Mouse (Mus musculus) midbrain, embryonic 10.5 days (tissue): ENCODE data around the gene Vegfa. TPM values are rescaled to one million over a fixed set of nuclear protein-coding genes. Genes with fewer than 3 reads are reported as not detected.

Source experiments
- DNase-seq: peaks from one replicate; pipeline ENCODE4 v3.0.0-alpha.2; 2017; ENCODE audit warnings: low spot score
- H3K27ac ChIP-seq: fragments of 300-500 bp; sonication (generic); replicated peaks from 2 replicates; pipeline ENCODE4 v1.5.1; 2016; ENCODE audit warnings: mild to moderate bottlenecking
- H3K27me3 ChIP-seq: fragments of 300-500 bp; sonication (generic); 2 replicates; pipeline ENCODE4 v1.6.1; 2016; ENCODE audit warnings: low read depth, mild to moderate bottlenecking; ENCODE audit not compliant: poor library complexity, severe bottlenecking
- H3K36me3 ChIP-seq: fragments of 300-500 bp; sonication (generic); 2 replicates; pipeline ENCODE4 v1.6.1; 2016; ENCODE audit warnings: mild to moderate bottlenecking, moderate library complexity
- H3K4me1 ChIP-seq: fragments of 300-500 bp; sonication (generic); 2 replicates; pipeline ENCODE4 v1.6.1; 2016
- H3K4me3 ChIP-seq: fragments of 300-500 bp; sonication (generic); 2 replicates; pipeline ENCODE4 v1.5.1; 2016; ENCODE audit warnings: mild to moderate bottlenecking, moderate library complexity
- H3K9me3 ChIP-seq: fragments of 300-500 bp; sonication (generic); replicated peaks from 2 replicates; pipeline ENCODE4 v1.6.1; 2016; ENCODE audit warnings: mild to moderate bottlenecking
- WGBS: fragments of 180-500 bp; shearing (Covaris S2); methylation state at CpG from one replicate; pipeline ENCODE4 v1.1.7; 2016; 5-methylcytosine and 5-hydroxymethylcytosine counted together
- polyA plus RNA-seq: library from polyadenylated mRNA; unstranded; fragments of >200 nt; fragmentation: Nextera tagmentation; extraction: Ambion mirVana; gene quantifications from 2 replicates; pipeline ENCODE4 v1.2.1, GENCODE M21; 2016

Vegfa gene
- polyA plus RNA-seq, 1 experiment from 2014 or later, result 2.3 TPM

DNA sequence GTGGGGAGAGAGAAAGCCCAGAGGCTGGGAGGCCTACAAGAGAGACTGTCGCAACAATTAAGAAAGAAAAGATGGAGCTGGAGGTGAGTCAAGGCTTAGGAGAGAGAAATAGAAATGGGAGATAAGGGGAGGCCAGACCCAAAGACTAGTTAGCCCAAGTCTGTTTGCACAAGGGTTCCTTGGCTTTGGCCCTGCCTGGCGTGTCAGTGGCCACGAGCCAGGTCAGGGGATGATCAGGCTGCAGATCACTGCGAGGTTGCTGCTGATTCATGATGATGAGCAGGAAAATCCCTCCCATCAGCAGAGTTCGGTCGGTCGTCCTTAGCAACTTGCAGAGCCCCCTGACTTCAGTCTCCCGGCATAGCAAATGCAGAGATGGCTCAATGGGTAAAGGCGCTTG is 37.9 kb upstream of the Vegfa start:
- DNase-seq, result no peak
- Histone ChIP-seq H3K4me1 (0 out of 2 replicates have a peak, but pooled peaks cover 5% of the 10 kb centered on the region), H3K27me3 (no peaks in the 10 kb centered on the region), H3K27ac (no peak overlapping the region), H3K4me3 (no peak overlapping the region), H3K36me3 (no peaks in the 10 kb centered on the region), H3K9me3 (no peaks in the 10 kb centered on the region)
- 67% methylated on average over 9 of the region's 9 CpGs for WGBS

DNA sequence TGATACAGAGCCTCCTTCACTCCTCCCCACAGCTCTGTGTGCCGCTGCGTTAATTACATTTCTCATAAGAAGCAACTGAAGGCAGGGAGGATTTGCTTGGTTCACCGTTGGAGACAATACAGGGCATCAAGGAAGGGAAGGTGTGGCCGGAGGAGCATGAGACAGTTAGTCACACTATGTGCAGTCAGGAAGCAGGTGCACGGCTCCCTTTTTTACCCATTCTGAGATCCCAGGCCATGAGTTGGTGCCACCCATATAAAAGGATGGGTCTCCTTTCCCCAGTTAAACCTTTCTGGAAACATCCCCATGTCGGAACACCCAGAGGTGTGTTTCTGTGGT is 31.8 kb upstream of the Vegfa start:
- no peak for DNase-seq
- peak overlapping the region; percentile 76 for H3K27ac ChIP-seq

DNA sequence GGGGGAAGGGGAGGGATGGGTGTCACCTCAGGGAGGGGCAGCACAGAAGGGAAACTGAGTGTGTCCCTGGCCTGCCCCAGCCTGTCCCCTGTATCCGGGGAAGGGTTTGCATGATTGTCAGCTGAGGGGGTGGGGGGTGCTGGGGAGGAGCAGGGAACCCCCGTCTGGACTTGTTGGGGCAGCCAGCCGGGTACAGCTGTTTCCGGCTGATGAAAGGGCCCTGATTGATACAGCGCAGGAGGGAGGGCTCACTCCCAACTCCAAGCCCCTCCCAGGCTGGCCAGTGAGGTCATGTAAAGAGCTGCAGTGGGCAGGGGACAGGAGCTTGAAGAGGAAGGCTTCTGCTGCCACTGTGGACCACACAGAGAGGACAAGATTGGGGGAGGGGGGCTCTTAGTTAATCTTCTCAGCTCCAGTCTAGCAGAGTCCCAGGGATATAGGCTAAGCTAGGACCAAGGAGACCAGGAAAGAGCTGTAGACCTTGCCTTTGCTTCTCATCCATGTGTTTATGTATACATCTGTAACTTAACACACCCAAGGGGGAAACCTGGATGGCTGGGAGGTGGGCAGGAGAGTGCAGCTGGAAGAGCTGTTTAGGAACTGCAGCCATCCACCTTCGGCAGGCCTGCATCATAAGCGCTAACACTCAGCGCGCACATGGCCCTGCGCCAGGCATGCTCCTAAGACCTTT is 31.3 kb upstream of the Vegfa start:
- H3K4me3 ChIP-seq, result 0 out of 2 replicates have a peak overlapping the region, but pooled peaks have one; percentile 0
- H3K9me3 ChIP-seq, result no peaks in the 10 kb centered on the region
- WGBS, result 40% methylated on average over 10 of the region's 10 CpGs
- H3K36me3 ChIP-seq, result no peaks in the 10 kb centered on the region
- no peaks in the 10 kb centered on the region for H3K27me3 ChIP-seq
- peak; percentile 44 for DNase-seq
- H3K4me1 ChIP-seq, result peaks cover 13% of the 10 kb centered on the region
- H3K27ac ChIP-seq, result peak overlapping the region; percentile 76

More for the DNA sequence above, 31.8 kb upstream of the Vegfa start:
- H3K9me3 ChIP-seq, result no peaks in the 10 kb centered on the region
- no peaks in the 10 kb centered on the region for H3K27me3 ChIP-seq
- peaks cover 13% of the 10 kb centered on the region for H3K4me1 ChIP-seq
- H3K36me3 ChIP-seq, result no peaks in the 10 kb centered on the region
- H3K4me3 ChIP-seq, result no peak overlapping the region
- WGBS, result 53% methylated on average over 6 of the region's 6 CpGs

DNA sequence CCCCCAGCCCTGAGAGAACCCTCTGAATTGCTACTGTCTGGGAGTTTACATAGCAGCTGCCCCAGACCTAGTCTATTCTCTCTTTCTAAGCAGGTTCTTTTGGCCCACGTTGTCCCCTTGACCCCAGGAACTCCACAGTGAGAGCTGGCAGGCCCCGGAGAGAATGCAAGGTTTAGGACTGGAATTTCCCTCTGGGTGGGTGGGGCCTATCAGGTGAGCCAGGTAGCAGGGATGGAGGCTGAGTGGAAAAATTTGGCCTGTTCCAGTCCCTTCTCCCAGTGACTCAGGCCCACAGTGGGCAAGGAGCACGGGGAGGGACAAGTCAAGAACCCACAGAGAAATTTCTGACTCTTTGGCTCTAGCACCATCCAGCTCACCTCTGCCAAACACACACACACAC is 28.1 kb upstream of the Vegfa start:
- no peaks in the 10 kb centered on the region for H3K36me3 ChIP-seq
- H3K27ac ChIP-seq, result no peak overlapping the region
- H3K4me1 ChIP-seq, result peaks cover 18% of the 10 kb centered on the region
- no peaks in the 10 kb centered on the region for H3K9me3 ChIP-seq
- DNase-seq, result no peak
- WGBS, result 71% methylated on average over 3 of the region's 3 CpGs
- H3K4me3 ChIP-seq, result no peak overlapping the region
- no peaks in the 10 kb centered on the region for H3K27me3 ChIP-seq

DNA sequence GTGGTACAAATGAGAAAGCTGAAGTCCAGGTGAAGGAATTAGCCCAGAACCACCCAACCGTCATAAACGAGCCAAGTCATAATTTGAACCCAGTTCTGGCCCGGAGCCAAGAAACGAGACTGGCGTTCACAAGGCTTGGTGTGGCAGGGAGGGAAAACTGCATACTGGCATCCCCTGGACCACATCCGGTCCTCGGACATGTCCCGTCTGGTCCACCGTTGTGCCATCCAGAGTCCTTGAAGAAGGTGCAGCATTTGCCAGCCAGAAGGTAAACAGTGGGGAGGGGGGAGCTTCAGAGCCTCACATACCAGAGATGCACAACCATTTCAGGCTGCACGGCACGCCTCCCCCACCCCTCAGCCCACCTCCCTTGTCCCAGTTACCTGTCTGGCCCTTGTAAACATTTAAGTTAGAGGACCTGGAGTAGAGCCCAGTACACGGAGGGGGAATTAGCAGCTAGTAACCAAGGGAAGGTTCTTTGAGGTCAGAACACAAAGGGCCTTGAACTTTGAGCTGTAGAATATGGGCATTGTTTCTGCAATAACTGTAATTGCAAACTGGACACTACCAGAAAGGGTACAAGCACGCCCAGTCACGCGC is 27.2 kb upstream of the Vegfa start:
- no peak for DNase-seq
- Histone ChIP-seq H3K9me3 (no peaks in the 10 kb centered on the region), H3K27ac (no peak overlapping the region)

DNA sequence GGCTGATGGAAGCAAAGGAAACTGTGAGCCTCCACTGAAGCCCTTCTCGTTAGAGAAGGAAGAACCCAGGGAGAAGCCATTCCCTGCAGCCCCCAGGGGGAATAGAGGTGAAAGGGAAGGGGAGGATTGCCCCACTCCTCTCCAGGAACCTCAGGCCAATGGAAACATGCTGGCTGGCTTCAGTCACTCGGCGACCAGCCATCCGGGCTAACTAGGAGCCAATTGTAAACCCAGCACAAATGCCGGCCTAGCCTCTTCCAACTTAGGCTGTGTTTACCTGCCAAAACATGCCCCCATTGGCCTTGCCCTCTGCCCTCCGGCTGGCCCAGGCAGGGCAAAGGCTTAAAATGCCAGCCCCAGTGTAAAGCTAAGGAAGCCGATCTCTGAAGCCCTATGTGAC is 24.1 kb upstream of the Vegfa start:
- Histone ChIP-seq H3K4me3 (no peak overlapping the region), H3K9me3 (no peaks in the 10 kb centered on the region), H3K4me1 (peaks cover 14% of the 10 kb centered on the region), H3K36me3 (no peaks in the 10 kb centered on the region), H3K27me3 (no peaks in the 10 kb centered on the region), H3K27ac (0 out of 2 replicates have a peak overlapping the region, but pooled peaks have one; percentile 23)
- DNase-seq, result no peak
- WGBS, result 71% methylated on average over 7 of the region's 7 CpGs

More for the DNA sequence above, 27.2 kb upstream of the Vegfa start:
- H3K4me3 ChIP-seq, result no peak overlapping the region
- 87% methylated on average over 15 of the region's 15 CpGs for WGBS
- no peaks in the 10 kb centered on the region for H3K36me3 ChIP-seq
- H3K27me3 ChIP-seq, result no peaks in the 10 kb centered on the region
- peaks cover 18% of the 10 kb centered on the region for H3K4me1 ChIP-seq

- DNase-seq, result no peak
- 91% methylated on average over 7 of the region's 7 CpGs for WGBS
These were observed 23.6 kb upstream of the Vegfa start for GRCm38 (mm10) chr17:46055736-46056135.

DNA sequence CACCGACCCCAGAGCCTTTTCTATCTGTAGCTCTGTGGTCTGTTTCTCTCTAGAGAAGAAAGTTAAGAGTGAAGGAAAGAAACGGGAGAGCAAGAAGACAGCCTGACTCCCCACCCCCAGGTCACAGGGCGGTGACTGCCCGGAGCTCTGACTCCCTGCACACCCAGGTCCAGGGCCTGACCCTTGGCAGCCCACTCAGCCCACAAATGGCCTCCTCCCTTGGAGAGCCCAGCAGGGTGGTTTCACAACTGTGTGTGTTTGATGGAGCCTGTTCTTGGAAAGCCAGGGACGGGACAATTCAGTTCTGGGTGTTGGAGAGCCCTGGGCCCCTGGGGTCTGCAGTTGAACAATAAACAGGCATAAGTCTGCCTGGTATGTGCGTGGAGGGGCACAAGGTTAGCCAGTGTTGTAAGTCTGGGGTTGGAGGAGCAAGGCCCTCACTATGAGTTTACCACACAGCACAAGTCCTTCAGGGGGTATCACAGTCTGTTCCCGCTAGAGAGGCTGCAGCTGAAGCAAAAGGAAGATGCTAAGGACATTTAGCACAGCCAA is 21.2 kb upstream of the Vegfa start:
- DNase-seq, result no peak
- no peak overlapping the region for H3K27ac ChIP-seq
- H3K27me3 ChIP-seq, result no peaks in the 10 kb centered on the region
- 79% methylated on average over 7 of the region's 7 CpGs for WGBS
- H3K4me3 ChIP-seq, result no peak overlapping the region
- peaks cover 14% of the 10 kb centered on the region for H3K4me1 ChIP-seq
- no peaks in the 10 kb centered on the region for H3K36me3 ChIP-seq
- H3K9me3 ChIP-seq, result peaks cover under 1% of the 10 kb centered on the region; the same call in 1 of the 2 replicates

More at GRCm38 (mm10) chr17:46055736-46056135, 23.6 kb upstream of the Vegfa start:
- Histone ChIP-seq H3K27ac (no peak overlapping the region), H3K4me1 (peaks cover 14% of the 10 kb centered on the region), H3K36me3 (no peaks in the 10 kb centered on the region), H3K9me3 (no peaks in the 10 kb centered on the region), H3K27me3 (no peaks in the 10 kb centered on the region), H3K4me3 (no peak overlapping the region)

GRCm38 (mm10) chr17:46052146-46052545 is 20.0 kb upstream of the Vegfa start:
- Histone ChIP-seq H3K27ac (peak overlapping the region; percentile 59; the same call in 1 of the 2 replicates), H3K9me3 (peaks cover 5% of the 10 kb centered on the region; the same call in 1 of the 2 replicates), H3K4me3 (no peak overlapping the region), H3K27me3 (no peaks in the 10 kb centered on the region), H3K36me3 (no peaks in the 10 kb centered on the region), H3K4me1 (peaks cover 14% of the 10 kb centered on the region)
- WGBS, result 38% methylated on average over 3 of the region's 3 CpGs
- no peak for DNase-seq

DNA sequence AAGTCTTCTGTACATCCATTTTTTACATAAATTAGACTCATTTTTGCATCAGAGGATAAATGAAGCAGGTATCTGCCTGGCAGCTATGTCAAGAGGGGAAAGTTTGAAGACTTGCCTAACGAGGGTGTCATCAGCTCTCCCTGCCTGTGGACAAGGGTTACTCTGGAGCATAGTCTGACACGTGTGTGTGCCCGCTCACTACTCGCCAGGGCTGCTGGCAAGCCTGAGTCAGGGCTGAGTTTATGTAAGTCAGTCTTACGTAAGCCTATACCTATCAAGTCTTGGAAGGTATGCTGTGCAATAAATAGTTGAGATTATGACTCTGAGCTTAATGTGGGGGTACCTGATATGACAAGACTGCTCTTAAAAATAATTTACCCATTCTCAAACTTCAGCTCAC is 19.2 kb upstream of the Vegfa start:
- peaks cover 5% of the 10 kb centered on the region; the same call in 1 of the 2 replicates for H3K9me3 ChIP-seq
- no peaks in the 10 kb centered on the region for H3K36me3 ChIP-seq
- WGBS, result 88% methylated on average over 5 of the region's 5 CpGs
- DNase-seq, result no peak
- H3K27ac ChIP-seq, result no peak overlapping the region
- no peak overlapping the region for H3K4me3 ChIP-seq
- peaks cover 11% of the 10 kb centered on the region for H3K4me1 ChIP-seq
- no peaks in the 10 kb centered on the region for H3K27me3 ChIP-seq

GRCm38 (mm10) chr17:46049567-46049966 is 17.4 kb upstream of the Vegfa start:
- Histone ChIP-seq H3K4me1 (peaks cover 8% of the 10 kb centered on the region), H3K4me3 (no peak overlapping the region), H3K36me3 (no peaks in the 10 kb centered on the region), H3K9me3 (peaks cover 5% of the 10 kb centered on the region; the same call in 1 of the 2 replicates), H3K27me3 (no peaks in the 10 kb centered on the region), H3K27ac (no peak overlapping the region)
- DNase-seq, result no peak
- 72% methylated on average over 4 of the region's 4 CpGs for WGBS

DNA sequence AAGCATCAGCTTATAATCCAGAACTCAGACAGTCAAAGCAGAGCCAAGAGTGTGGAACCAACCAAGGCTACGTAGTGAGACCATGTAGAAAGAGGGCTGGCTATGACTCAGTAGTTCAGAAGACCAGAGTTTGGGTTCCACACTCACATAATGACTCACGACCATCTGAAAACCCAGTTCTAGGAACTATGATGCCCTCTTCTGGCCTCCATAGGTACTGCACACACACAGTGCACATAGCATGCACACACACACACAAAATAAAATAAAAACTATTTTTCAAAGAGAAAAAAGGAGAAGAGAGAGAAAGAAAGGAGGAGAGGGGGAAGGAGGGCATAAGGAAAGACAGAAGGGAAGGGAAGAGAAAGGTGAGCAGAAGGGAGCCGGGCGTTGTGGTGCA is 16.0 kb upstream of the Vegfa start:
- Histone ChIP-seq H3K36me3 (no peaks in the 10 kb centered on the region), H3K27me3 (no peaks in the 10 kb centered on the region), H3K27ac (no peak overlapping the region), H3K4me3 (no peak overlapping the region), H3K4me1 (peaks cover 8% of the 10 kb centered on the region), H3K9me3 (peaks cover 5% of the 10 kb centered on the region; the same call in 1 of the 2 replicates)
- 96% methylated on average over 4 of the region's 4 CpGs for WGBS
- DNase-seq, result no peak

GRCm38 (mm10) chr17:46045742-46046141 is 13.6 kb upstream of the Vegfa start:
- Histone ChIP-seq H3K9me3 (peaks cover 5% of the 10 kb centered on the region; the same call in 1 of the 2 replicates), H3K4me1 (no peaks in the 10 kb centered on the region), H3K27me3 (no peaks in the 10 kb centered on the region), H3K27ac (no peak overlapping the region), H3K4me3 (no peak overlapping the region), H3K36me3 (no peaks in the 10 kb centered on the region)
- WGBS, result 88% methylated on average over 8 of the region's 8 CpGs
- no peak for DNase-seq
